Mouse (Mus musculus): ENCODE results near the gene 7530416G11Rik. TPM values are rescaled to one million over a fixed set of nuclear protein-coding genes. Genes with fewer than 3 reads are reported as not detected.

7530416G11Rik gene
- polyA plus RNA-seq (2012), result not detected in 2 replicates

- H3K4me1 ChIP-seq (ENCODE audit: control insufficient read depth), result no peaks in the 10 kb centered on the region
- H3K36me3 ChIP-seq (ENCODE audit: control insufficient read depth), result no peaks in the 10 kb centered on the region
- H3K27me3 ChIP-seq (ENCODE audit: control insufficient read depth), result no peaks in the 10 kb centered on the region
- TF ChIP-seq GATA1 (IDR thresholded peaks at IDR 0.05; ENCODE audit: low read length) (no peak), TAL1 (IDR thresholded peaks at IDR 0.05; ENCODE audit: low read length) (no peak)
- no peaks in the 10 kb centered on the region for H3K9me3 ChIP-seq (ENCODE audit: control insufficient read depth, low read length)
- no peak within 1 kb of the TSS for H3K4me3 ChIP-seq (replicated peaks)
These were observed at the start of gene 7530416G11Rik for GRCm38 (mm10) chr15:85503127-85503526. Gene 7530416G11Rik (minus strand): TSS chr15:85503227.

- no peak overlapping the region for H3K4me3 ChIP-seq (replicated peaks)
- no peaks in the 10 kb centered on the region for H3K27me3 ChIP-seq (ENCODE audit: control insufficient read depth)
- TF ChIP-seq TAL1 (IDR thresholded peaks at IDR 0.05; ENCODE audit: low read length), result no peak
- TF ChIP-seq GATA1 (IDR thresholded peaks at IDR 0.05; ENCODE audit: low read length), result no peak
These were observed 43.5 kb upstream of the 7530416G11Rik start for GRCm38 (mm10) chr15:85546500-85546899.

GRCm38 (mm10) chr15:85545369-85545768 is 42.3 kb upstream of the 7530416G11Rik start:
- H3K27me3 ChIP-seq (ENCODE audit: control insufficient read depth), result no peaks in the 10 kb centered on the region
- TF ChIP-seq GATA1 (IDR thresholded peaks at IDR 0.05; ENCODE audit: low read length) (no peak), TAL1 (IDR thresholded peaks at IDR 0.05; ENCODE audit: low read length) (no peak)
- H3K9me3 ChIP-seq (ENCODE audit: control insufficient read depth, low read length), result no peaks in the 10 kb centered on the region

More at GRCm38 (mm10) chr15:85546500-85546899, 43.5 kb upstream of the 7530416G11Rik start:
- Histone ChIP-seq H3K9me3 (ENCODE audit: control insufficient read depth, low read length) (no peaks in the 10 kb centered on the region), H3K4me1 (ENCODE audit: control insufficient read depth) (no peaks in the 10 kb centered on the region), H3K36me3 (ENCODE audit: control insufficient read depth) (no peaks in the 10 kb centered on the region)

GRCm38 (mm10) chr15:85538170-85538569 is 35.1 kb upstream of the 7530416G11Rik start:
- Histone ChIP-seq H3K4me3 (replicated peaks) (no peak overlapping the region), H3K4me1 (ENCODE audit: control insufficient read depth) (no peaks in the 10 kb centered on the region), H3K9me3 (ENCODE audit: control insufficient read depth, low read length) (no peaks in the 10 kb centered on the region), H3K36me3 (ENCODE audit: control insufficient read depth) (no peaks in the 10 kb centered on the region), H3K27me3 (ENCODE audit: control insufficient read depth) (no peaks in the 10 kb centered on the region; the same call in 1 of the 2 replicates)
- TF ChIP-seq GATA1 (IDR thresholded peaks at IDR 0.05; ENCODE audit: low read length), result no peak

More at GRCm38 (mm10) chr15:85545369-85545768, 42.3 kb upstream of the 7530416G11Rik start:
- Histone ChIP-seq H3K4me1 (ENCODE audit: control insufficient read depth) (no peaks in the 10 kb centered on the region), H3K4me3 (replicated peaks) (no peak overlapping the region), H3K36me3 (ENCODE audit: control insufficient read depth) (no peaks in the 10 kb centered on the region)

- Histone ChIP-seq H3K36me3 (ENCODE audit: control insufficient read depth) (no peaks in the 10 kb centered on the region), H3K27me3 (ENCODE audit: control insufficient read depth) (no peaks in the 10 kb centered on the region; the same call in 1 of the 2 replicates)
These were observed 34.1 kb upstream of the 7530416G11Rik start for GRCm38 (mm10) chr15:85537151-85537550.

GRCm38 (mm10) chr15:85534646-85535045 is 31.6 kb upstream of the 7530416G11Rik start:
- Histone ChIP-seq H3K36me3 (ENCODE audit: control insufficient read depth) (no peaks in the 10 kb centered on the region), H3K4me3 (replicated peaks) (no peak overlapping the region), H3K27me3 (ENCODE audit: control insufficient read depth) (no peaks in the 10 kb centered on the region; the same call in 1 of the 2 replicates), H3K9me3 (ENCODE audit: control insufficient read depth, low read length) (no peaks in the 10 kb centered on the region), H3K4me1 (ENCODE audit: control insufficient read depth) (no peaks in the 10 kb centered on the region)
- TF ChIP-seq GATA1 (IDR thresholded peaks at IDR 0.05; ENCODE audit: low read length) (no peak), TAL1 (IDR thresholded peaks at IDR 0.05; ENCODE audit: low read length) (no peak)

More at GRCm38 (mm10) chr15:85537151-85537550, 34.1 kb upstream of the 7530416G11Rik start:
- Histone ChIP-seq H3K4me3 (replicated peaks) (no peak overlapping the region), H3K4me1 (ENCODE audit: control insufficient read depth) (no peaks in the 10 kb centered on the region), H3K9me3 (ENCODE audit: control insufficient read depth, low read length) (no peaks in the 10 kb centered on the region)
- no peak for TF ChIP-seq GATA1 (IDR thresholded peaks at IDR 0.05; ENCODE audit: low read length)
- no peak for TF ChIP-seq TAL1 (IDR thresholded peaks at IDR 0.05; ENCODE audit: low read length)

- no peak for TF ChIP-seq GATA1 (IDR thresholded peaks at IDR 0.05; ENCODE audit: low read length)
- TF ChIP-seq TAL1 (IDR thresholded peaks at IDR 0.05; ENCODE audit: low read length), result no peak
- Histone ChIP-seq H3K4me3 (replicated peaks) (no peak overlapping the region), H3K36me3 (ENCODE audit: control insufficient read depth) (no peaks in the 10 kb centered on the region)
These were observed 31.2 kb upstream of the 7530416G11Rik start for GRCm38 (mm10) chr15:85534215-85534614.

GRCm38 (mm10) chr15:85532063-85532462 is 29.0 kb upstream of the 7530416G11Rik start:
- H3K27me3 ChIP-seq (ENCODE audit: control insufficient read depth), result no peaks in the 10 kb centered on the region
- H3K4me3 ChIP-seq (replicated peaks), result no peak overlapping the region
- TF ChIP-seq TAL1 (IDR thresholded peaks at IDR 0.05; ENCODE audit: low read length) (no peak), GATA1 (IDR thresholded peaks at IDR 0.05; ENCODE audit: low read length) (no peak)
- H3K4me1 ChIP-seq (ENCODE audit: control insufficient read depth), result no peaks in the 10 kb centered on the region
- H3K9me3 ChIP-seq (ENCODE audit: control insufficient read depth, low read length), result no peaks in the 10 kb centered on the region
- no peaks in the 10 kb centered on the region for H3K36me3 ChIP-seq (ENCODE audit: control insufficient read depth)

More at GRCm38 (mm10) chr15:85534215-85534614, 31.2 kb upstream of the 7530416G11Rik start:
- Histone ChIP-seq H3K9me3 (ENCODE audit: control insufficient read depth, low read length) (no peaks in the 10 kb centered on the region), H3K4me1 (ENCODE audit: control insufficient read depth) (no peaks in the 10 kb centered on the region), H3K27me3 (ENCODE audit: control insufficient read depth) (no peaks in the 10 kb centered on the region; the same call in 1 of the 2 replicates)

- 0 out of 2 replicates have a peak, but pooled peaks cover 2% of the 10 kb centered on the region for H3K27me3 ChIP-seq (ENCODE audit: control insufficient read depth)
- TF ChIP-seq TAL1 (IDR thresholded peaks at IDR 0.05; ENCODE audit: low read length), result no peak
- TF ChIP-seq GATA1 (IDR thresholded peaks at IDR 0.05; ENCODE audit: low read length), result no peak
- no peaks in the 10 kb centered on the region for H3K4me1 ChIP-seq (ENCODE audit: control insufficient read depth)
- H3K4me3 ChIP-seq (replicated peaks), result no peak overlapping the region
- no peaks in the 10 kb centered on the region for H3K9me3 ChIP-seq (ENCODE audit: control insufficient read depth, low read length)
- no peaks in the 10 kb centered on the region for H3K36me3 ChIP-seq (ENCODE audit: control insufficient read depth)
These were observed 26.9 kb upstream of the 7530416G11Rik start for GRCm38 (mm10) chr15:85529911-85530310.
